Mouse (Mus musculus) MEL (cell line): Measurements from ENCODE around the gene Glp2r. TPM values are rescaled to one million over a fixed set of nuclear protein-coding genes. Genes with fewer than 3 reads are reported as not detected.

Experiments
- DNase-seq: peaks from one replicate; pipeline ENCODE4 v3.0.0; 2011; ENCODE audit warnings: low read depth, low spot score
- H3K27ac ChIP-seq: 2 replicates; pipeline ENCODE4 v1.5.1; 2012; ENCODE audit warnings: low read depth, mild to moderate bottlenecking, control low read depth, low read length, moderate library complexity; ENCODE audit not compliant: control insufficient read depth
- H3K27me3 ChIP-seq, 2 experiments: fragments of 150-350 bp in 1 of 2; sonication (generic) in 1 of 2; 2 replicates each; pipeline ENCODE4 v1.6.1; 2012; ENCODE audit warnings: low read length in 2 of 2, mild to moderate bottlenecking in 2 of 2, improper control_type of control experiment in 1 of 2, moderate library complexity in 1 of 2; ENCODE audit not compliant: insufficient read depth in 2 of 2, control insufficient read depth in 1 of 2
- H3K36me3 ChIP-seq, 2 experiments: 2 replicates each; pipeline ENCODE4 v1.6.1; 2012 to 2014; ENCODE audit warnings: low read length in 2 of 2, improper control_type of control experiment in 1 of 2, inconsistent platforms in 1 of 2, mild to moderate bottlenecking in 1 of 2; ENCODE audit not compliant: insufficient read depth in 2 of 2, control insufficient read depth in 1 of 2
- H3K4me1 ChIP-seq, 2 experiments: fragments of 150-350 bp in 1 of 2; sonication (generic) in 1 of 2; 2 replicates each; pipeline ENCODE4 v1.6.1; 2012; ENCODE audit warnings: low read length in 2 of 2, improper control_type of control experiment in 1 of 2, mild to moderate bottlenecking in 1 of 2; ENCODE audit not compliant: insufficient read depth in 2 of 2, control insufficient read depth in 1 of 2
- H3K4me3 ChIP-seq, 2 experiments: fragments of 150-350 bp in 1 of 2; sonication (generic) in 1 of 2; 2 replicates each; pipeline ENCODE4 v1.5.1; 2012; ENCODE audit warnings: low read depth in 2 of 2, low read length in 2 of 2, mild to moderate bottlenecking in 2 of 2, moderate library complexity in 2 of 2, control low read depth in 1 of 2, improper control_type of control experiment in 1 of 2; ENCODE audit not compliant: control insufficient read depth in 1 of 2, insufficient read depth in 1 of 2
- H3K79me2 ChIP-seq: 2 replicates; pipeline ENCODE4 v1.6.1; 2012; ENCODE audit warnings: mild to moderate bottlenecking, low read length, moderate library complexity; ENCODE audit not compliant: control insufficient read depth, poor library complexity, insufficient read depth
- H3K9ac ChIP-seq: 2 replicates; pipeline ENCODE4 v1.6.1; 2012; ENCODE audit warnings: low read depth, mild to moderate bottlenecking, control low read depth, low read length, moderate library complexity; ENCODE audit not compliant: control insufficient read depth, poor library complexity, severe bottlenecking
- H3K9me3 ChIP-seq: fragments of 150-350 bp; sonication (generic); replicated peaks from 2 replicates; pipeline ENCODE4 v1.6.1; 2012; ENCODE audit warnings: mild to moderate bottlenecking, low read length, improper control_type of control experiment, moderate library complexity; ENCODE audit not compliant: insufficient read depth
- CHD1 ChIP-seq: IDR thresholded peaks from 2 replicates; pipeline ENCODE4 v1.6.1; 2012; ENCODE audit warnings: low read depth, mild to moderate bottlenecking, inconsistent platforms, low read length, improper control_type of control experiment
- CHD2 ChIP-seq: IDR thresholded peaks from 2 replicates; pipeline ENCODE4 v1.6.1; 2011; ENCODE audit warnings: low read length, improper control_type of control experiment
- CTCF ChIP-seq, 3 experiments: IDR thresholded peaks in 2 of 3; conservative IDR thresholded peaks in 1 of 3; 2 replicates each; pipeline ENCODE4 v1.5.1; 2011 to 2012; ENCODE audit warnings: low read length in 3 of 3, low read depth in 2 of 3, mild to moderate bottlenecking in 2 of 3, improper control_type of control experiment in 1 of 3, inconsistent platforms in 1 of 3, mixed read lengths in 1 of 3, moderate library complexity in 1 of 3; ENCODE audit not compliant: control insufficient read depth in 1 of 3, insufficient read depth in 1 of 3, poor library complexity in 1 of 3, severe bottlenecking in 1 of 3
- GABPA ChIP-seq: IDR thresholded peaks from 2 replicates; pipeline ENCODE4 v1.6.1; 2012; ENCODE audit warnings: low read depth, mild to moderate bottlenecking, inconsistent platforms, low read length, improper control_type of control experiment, moderate library complexity
- GATA1 ChIP-seq: IDR thresholded peaks from 2 replicates; pipeline ENCODE4 v1.6.1; 2011; ENCODE audit warnings: low read depth, low read length, improper control_type of control experiment
- JUND ChIP-seq: IDR thresholded peaks from 2 replicates; pipeline ENCODE4 v1.6.1; 2011; ENCODE audit warnings: low read depth, mild to moderate bottlenecking, improper control_type of control experiment, low read length
- KAT2A ChIP-seq: conservative IDR thresholded peaks from 2 replicates; pipeline ENCODE4 v1.6.1; 2012; ENCODE audit warnings: low read depth, low read length, improper control_type of control experiment, inconsistent platforms
- MAFK ChIP-seq: IDR thresholded peaks from 2 replicates; pipeline ENCODE4 v1.6.1; 2011; ENCODE audit warnings: low read depth, mild to moderate bottlenecking, low read length, improper control_type of control experiment, borderline replicate concordance
- MAX ChIP-seq: IDR thresholded peaks from 2 replicates; pipeline ENCODE4 v1.6.1; 2011; ENCODE audit warnings: low read length, improper control_type of control experiment
- MAZ ChIP-seq: IDR thresholded peaks from 2 replicates; pipeline ENCODE4 v1.6.1; 2012; ENCODE audit warnings: low read depth, mild to moderate bottlenecking, inconsistent platforms, low read length, improper control_type of control experiment
- MXI1 ChIP-seq: IDR thresholded peaks from 2 replicates; pipeline ENCODE4 v1.6.1; 2011; ENCODE audit warnings: mild to moderate bottlenecking, low read depth, low read length, improper control_type of control experiment
- MYC ChIP-seq: IDR thresholded peaks from 2 replicates; pipeline ENCODE4 v1.6.1; 2011; ENCODE audit warnings: low read depth, mild to moderate bottlenecking, low read length, improper control_type of control experiment, moderate library complexity
- NELFE ChIP-seq: IDR thresholded peaks from 2 replicates; pipeline ENCODE4 v1.6.1; 2011; ENCODE audit warnings: low read depth, low read length, improper control_type of control experiment
- NRF1 ChIP-seq: IDR thresholded peaks from 2 replicates; pipeline ENCODE4 v1.6.1; 2014; ENCODE audit warnings: low read depth, mild to moderate bottlenecking, inconsistent platforms, low read length, improper control_type of control experiment, moderate library complexity; ENCODE audit not compliant: poor library complexity, insufficient read depth, severe bottlenecking
- SIN3A ChIP-seq: IDR thresholded peaks from 2 replicates; pipeline ENCODE4 v1.6.1; 2012; ENCODE audit warnings: low read length, improper control_type of control experiment, inconsistent platforms
- SMC3 ChIP-seq: IDR thresholded peaks from 2 replicates; pipeline ENCODE4 v1.6.1; 2011; ENCODE audit warnings: low read depth, low read length, improper control_type of control experiment
- TAL1 ChIP-seq: IDR thresholded peaks from 2 replicates; pipeline ENCODE4 v1.6.1; 2012; ENCODE audit warnings: mild to moderate bottlenecking, inconsistent platforms, low read length, moderate library complexity, mixed read lengths
- TBP ChIP-seq: IDR thresholded peaks from 2 replicates; pipeline ENCODE4 v1.8.0; 2011; ENCODE audit warnings: low read depth, low read length, improper control_type of control experiment
- ZMIZ1 ChIP-seq: IDR thresholded peaks from 2 replicates; pipeline ENCODE4 v1.6.1; 2012; ENCODE audit warnings: low read depth, mild to moderate bottlenecking, inconsistent platforms, low read length, improper control_type of control experiment, moderate library complexity
- ZNF384 ChIP-seq: IDR thresholded peaks from 2 replicates; pipeline ENCODE4 v1.6.1; 2012; ENCODE audit warnings: low read depth, mild to moderate bottlenecking, inconsistent platforms, low read length, improper control_type of control experiment
- polyA plus RNA-seq, 2 experiments: library from polyadenylated mRNA; stranded (reverse) in 1 of 2; unstranded in 1 of 2; fragments of >175 nt in 1 of 2; fragments of >200 nt in 1 of 2; gene quantifications; 2 replicates each; pipeline versions ENCODE4 v1.2.1 to v1.2.4; 2012; ENCODE audit warnings: low replicate concordance in 2 of 2, low read depth in 1 of 2; ENCODE audit not compliant: insufficient read length in 2 of 2, insufficient read depth in 1 of 2, missing spikeins in 1 of 2
- total RNA-seq: library from RNA; depleted of rRNA; stranded (reverse); fragments of 300-350 nt; gene quantifications from 2 replicates; pipeline ENCODE4 v1.2.3, GENCODE M21; 2012

The Glp2r gene
- total and polyA plus RNA-seq, 3 experiments = not detected

GRCm38 (mm10) chr11:67679930-67680329 lies 91.0 kb downstream of the Glp2r start:
- no peaks in the 10 kb centered on the region for H3K36me3 ChIP-seq
- H3K27ac ChIP-seq = no peak overlapping the region
- no peak overlapping the region for H3K4me3 ChIP-seq
- H3K9me3 ChIP-seq = no peaks in the 10 kb centered on the region; the same call in 1 of the 2 replicates
- no peaks in the 10 kb centered on the region for H3K79me2 ChIP-seq
- TF ChIP-seq SIN3A (no peak), TAL1 (no peak), CHD1 (no peak), MAZ (no peak), NRF1 (no peak), MYC (no peak), MXI1 (no peak), CHD2 (no peak), ZNF384 (no peak), NELFE (no peak), MAX (no peak), MAFK (no peak), KAT2A (no peak), TBP (no peak), ZMIZ1 (no peak), CTCF (IDR thresholded peaks at IDR 0.05 in 2 of 3, conservative IDR thresholded peaks at IDR 0.05 in 1 of 3; ENCODE audit: control insufficient read depth in 1 of 3, insufficient read depth in 1 of 3, low read depth in 2 of 3, low read length in 3 of 3, poor library complexity in 1 of 3, severe bottlenecking in 1 of 3) (no peak), GATA1 (no peak)
- H3K4me1 ChIP-seq = no peaks in the 10 kb centered on the region
- H3K9ac ChIP-seq = no peak overlapping the region
- no peaks in the 10 kb centered on the region for H3K27me3 ChIP-seq
- no peak for DNase-seq

- no peak overlapping the region for H3K27ac ChIP-seq
- no peaks in the 10 kb centered on the region for H3K36me3 ChIP-seq
- H3K9ac ChIP-seq = no peak overlapping the region
- H3K4me3 ChIP-seq = no peak overlapping the region
- H3K9me3 ChIP-seq = no peaks in the 10 kb centered on the region; the same call in 1 of the 2 replicates
- no peak for TF ChIP-seq CHD1
- no peak for TF ChIP-seq SMC3
- no peak for TF ChIP-seq GABPA
- TF ChIP-seq ZMIZ1 = no peak
- TF ChIP-seq ZNF384 = no peak
- no peak for TF ChIP-seq JUND
- H3K4me1 ChIP-seq = no peaks in the 10 kb centered on the region
- no peaks in the 10 kb centered on the region for H3K27me3 ChIP-seq
- H3K79me2 ChIP-seq = no peaks in the 10 kb centered on the region
- DNase-seq = no peak
Observed at GRCm38 (mm10) chr11:67679300-67679699, 91.7 kb downstream of the Glp2r start.
